Mouse (Mus musculus) lung, adult 2 months (tissue): ENCODE results near the gene Sh3gl2.

Experiments
- CTCF ChIP-seq: fragments of 200-500 bp; IDR thresholded peaks from 2 replicates; pipeline ENCODE4 v1.5.1; 2011; ENCODE audit warnings: mild to moderate bottlenecking, low read length, control low read depth; ENCODE audit not compliant: insufficient read depth
- POLR2A ChIP-seq: fragments of 200-500 bp; IDR thresholded peaks from 2 replicates; pipeline ENCODE4 v1.6.1; 2011; ENCODE audit warnings: low read depth, mild to moderate bottlenecking, control low read depth, low read length, borderline replicate concordance; ENCODE audit errors: extremely low read depth

DNA sequence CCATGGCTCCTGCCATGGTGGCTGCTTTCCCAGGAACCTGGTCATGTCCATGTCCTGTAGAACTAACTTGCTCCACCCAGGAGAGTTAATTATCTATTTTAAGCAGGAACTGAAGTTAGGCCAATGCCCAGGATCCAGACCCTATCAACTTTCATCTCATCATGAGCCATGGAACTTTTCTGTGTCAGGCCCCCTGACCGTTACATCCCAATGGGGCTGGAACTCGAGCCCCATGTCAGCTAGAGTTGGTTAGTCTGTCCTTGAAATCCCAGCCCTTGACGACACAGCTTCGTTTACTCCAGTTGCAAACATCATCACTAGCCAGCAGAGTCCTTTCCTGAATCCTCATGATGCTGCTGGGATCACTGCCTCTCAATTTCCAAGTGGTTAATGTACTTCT is 221.3 kb downstream of the Sh3gl2 start:
- TF ChIP-seq CTCF, result no peak
- TF ChIP-seq POLR2A, result no peak
